Mouse (Mus musculus) liver, embryonic 16.5 days (tissue): Measurements from ENCODE around the gene Sema6b. TPM values are rescaled to one million over a fixed set of nuclear protein-coding genes. Genes with fewer than 3 reads are reported as not detected.

Experiments
- ATAC-seq: fragments of 200-750 bp; cut with Nextera tagmentation; 2 replicates; pipeline ENCODE4 v1.8.0; 2017; ENCODE audit warnings: low read depth, mild to moderate bottlenecking, moderate number of reproducible peaks, moderate library complexity
- H3K27ac ChIP-seq: fragments of 300-500 bp; sonication (generic); 2 replicates; pipeline ENCODE4 v1.5.1; 2014; ENCODE audit warnings: mild to moderate bottlenecking, low read length
- H3K27me3 ChIP-seq: fragments of 300-500 bp; sonication (generic); 2 replicates; pipeline ENCODE4 v1.6.1; 2014; ENCODE audit warnings: low read depth, low read length, mixed read lengths; ENCODE audit not compliant: control insufficient read depth, insufficient read depth
- H3K36me3 ChIP-seq: fragments of 300-500 bp; sonication (generic); 2 replicates; pipeline ENCODE4 v1.6.1; 2014; ENCODE audit warnings: mild to moderate bottlenecking; ENCODE audit not compliant: control insufficient read depth, insufficient read depth
- H3K4me1 ChIP-seq: fragments of 300-500 bp; sonication (generic); 2 replicates; pipeline ENCODE4 v1.6.1; 2014; ENCODE audit warnings: low read depth, low read length, mixed read lengths; ENCODE audit not compliant: control insufficient read depth
- H3K4me2 ChIP-seq: fragments of 300-500 bp; sonication (generic); 2 replicates; pipeline ENCODE4 v1.6.1; 2014; ENCODE audit warnings: low read depth, low read length, mixed read lengths
- H3K4me3 ChIP-seq: fragments of 300-500 bp; sonication (generic); 2 replicates; pipeline ENCODE4 v1.5.1; 2014; ENCODE audit warnings: low read depth, mild to moderate bottlenecking, low read length
- H3K9ac ChIP-seq: fragments of 300-500 bp; sonication (generic); 2 replicates; pipeline ENCODE4 v1.6.1; 2014; ENCODE audit warnings: low read depth, low read length
- H3K9me3 ChIP-seq: fragments of 300-500 bp; sonication (generic); replicated peaks from 2 replicates; pipeline ENCODE4 v1.6.1; 2016; ENCODE audit warnings: low read length; ENCODE audit not compliant: control insufficient read depth
- whole genome bisulfite sequencing: fragments of 180-500 bp; shearing (Covaris S2); extraction: QIAGEN DNeasy Blood & Tissue Kit; methylation state at CpG from one replicate; pipeline ENCODE4 v1.1.7; 2014; ENCODE audit not compliant: insufficient replicate concordance; 5-methylcytosine and 5-hydroxymethylcytosine counted together
- polyA plus RNA-seq: library from polyadenylated mRNA; unstranded; fragments of >200 nt; fragmentation: Nextera tagmentation; extraction: Ambion mirVana; gene quantifications from 2 replicates; pipeline ENCODE4 v1.2.1, GENCODE M21; 2015

Gene Sema6b
- polyA plus RNA-seq, 1 experiment from 2014 or later: 1.3 TPM

GRCm38 (mm10) chr17:56170636-56171035 lies 30.5 kb upstream of the Sema6b start:
- no peak for ATAC-seq
- H3K9me3 ChIP-seq: no peaks in the 10 kb centered on the region
- peaks cover 7% of the 10 kb centered on the region for H3K4me1 ChIP-seq
- H3K27ac ChIP-seq: no peak overlapping the region
- 59% methylated on average over 10 of the region's 10 CpGs for WGBS
- no peak overlapping the region for H3K4me3 ChIP-seq
- H3K9ac ChIP-seq: no peak overlapping the region
- no peaks in the 10 kb centered on the region; the same call in 1 of the 2 replicates for H3K36me3 ChIP-seq
- H3K27me3 ChIP-seq: no peaks in the 10 kb centered on the region
- no peak overlapping the region for H3K4me2 ChIP-seq

GRCm38 (mm10) chr17:56169830-56170229 lies 29.7 kb upstream of the Sema6b start:
- no peaks in the 10 kb centered on the region for H3K36me3 ChIP-seq
- no peak overlapping the region for H3K4me2 ChIP-seq
- no peak overlapping the region for H3K9ac ChIP-seq
- no peaks in the 10 kb centered on the region for H3K27me3 ChIP-seq
- H3K4me1 ChIP-seq: peaks cover 7% of the 10 kb centered on the region
- H3K4me3 ChIP-seq: no peak overlapping the region
- no peaks in the 10 kb centered on the region for H3K9me3 ChIP-seq
- H3K27ac ChIP-seq: peak overlapping the region; percentile 39; the same call in 1 of the 2 replicates
- 37% methylated on average over 6 of the region's 6 CpGs for WGBS
- ATAC-seq: peak; percentile 51

GRCm38 (mm10) chr17:56165671-56166070 lies 25.5 kb upstream of the Sema6b start:
- ATAC-seq: no peak
- 63% methylated on average over 11 of the region's 11 CpGs for WGBS

GRCm38 (mm10) chr17:56164510-56164909 lies 24.4 kb upstream of the Sema6b start:
- no peaks in the 10 kb centered on the region for H3K27me3 ChIP-seq
- H3K4me1 ChIP-seq: peaks cover 17% of the 10 kb centered on the region
- no peaks in the 10 kb centered on the region for H3K9me3 ChIP-seq
- H3K4me3 ChIP-seq: no peak overlapping the region
- H3K36me3 ChIP-seq: no peaks in the 10 kb centered on the region
- H3K9ac ChIP-seq: no peak overlapping the region
- ATAC-seq: no peak
- H3K27ac ChIP-seq: no peak overlapping the region
- H3K4me2 ChIP-seq: no peak overlapping the region
- 35% methylated on average over 3 of the region's 3 CpGs for WGBS

More at GRCm38 (mm10) chr17:56165671-56166070, 25.5 kb upstream of the Sema6b start:
- H3K4me2 ChIP-seq: no peak overlapping the region
- H3K4me1 ChIP-seq: peaks cover 25% of the 10 kb centered on the region
- no peak overlapping the region for H3K27ac ChIP-seq
- no peaks in the 10 kb centered on the region for H3K36me3 ChIP-seq
- H3K27me3 ChIP-seq: no peaks in the 10 kb centered on the region
- H3K9ac ChIP-seq: no peak overlapping the region
- no peaks in the 10 kb centered on the region for H3K9me3 ChIP-seq
- H3K4me3 ChIP-seq: no peak overlapping the region

GRCm38 (mm10) chr17:56163523-56164102 lies 23.5 kb upstream of the Sema6b start:
- H3K27me3 ChIP-seq: no peaks in the 10 kb centered on the region
- no peak overlapping the region for H3K4me2 ChIP-seq
- WGBS: 58% methylated on average over 6 of the region's 6 CpGs
- no peak overlapping the region for H3K4me3 ChIP-seq
- H3K4me1 ChIP-seq: peaks cover 17% of the 10 kb centered on the region
- peak overlapping the region; percentile 18; the same call in 1 of the 2 replicates for H3K9ac ChIP-seq
- ATAC-seq: no peak
- H3K27ac ChIP-seq: no peak overlapping the region
- no peaks in the 10 kb centered on the region for H3K9me3 ChIP-seq
- H3K36me3 ChIP-seq: no peaks in the 10 kb centered on the region

GRCm38 (mm10) chr17:56162231-56162774 lies 22.2 kb upstream of the Sema6b start, which contains the start of gene Tnfaip8l1:
Gene Tnfaip8l1 (plus strand): TSS chr17:56162477.
- peak within 1 kb of the TSS; percentile 12; the same call in 1 of the 2 replicates for H3K27ac ChIP-seq
- peak within 1 kb of the TSS; percentile 57 for H3K4me3 ChIP-seq
- peaks cover 17% of the 10 kb centered on the region for H3K4me1 ChIP-seq
- 2% methylated on average over 30 of the region's 30 CpGs for WGBS
- no peaks in the 10 kb centered on the region for H3K9me3 ChIP-seq
- peak; percentile 99 for ATAC-seq
- peak within 1 kb of the TSS; percentile 79 for H3K4me2 ChIP-seq
- peaks cover 3% of the 10 kb centered on the region; the same call in 1 of the 2 replicates for H3K27me3 ChIP-seq
- no peaks in the 10 kb centered on the region for H3K36me3 ChIP-seq
- peak within 1 kb of the TSS; percentile 47 for H3K9ac ChIP-seq

- H3K36me3 ChIP-seq: no peaks in the 10 kb centered on the region
- no peak overlapping the region for H3K4me3 ChIP-seq
- H3K4me1 ChIP-seq: peaks cover 17% of the 10 kb centered on the region
- no peak overlapping the region for H3K27ac ChIP-seq
- under 1% methylated on average over 9 of the region's 9 CpGs for whole genome bisulfite sequencing
- H3K9me3 ChIP-seq: no peaks in the 10 kb centered on the region
- no peak for ATAC-seq
- peaks cover 3% of the 10 kb centered on the region for H3K27me3 ChIP-seq
- no peak overlapping the region for H3K9ac ChIP-seq
- H3K4me2 ChIP-seq: no peak overlapping the region
Observed at GRCm38 (mm10) chr17:56159729-56160128, 19.6 kb upstream of the Sema6b start.

- Histone ChIP-seq H3K4me3 (no peak overlapping the region), H3K9ac (no peak overlapping the region), H3K4me1 (peaks cover 6% of the 10 kb centered on the region), H3K27ac (no peak overlapping the region), H3K27me3 (peaks cover 17% of the 10 kb centered on the region), H3K36me3 (no peaks in the 10 kb centered on the region), H3K4me2 (no peak overlapping the region), H3K9me3 (no peaks in the 10 kb centered on the region)
- WGBS: 35% methylated on average over 9 of the region's 9 CpGs
- peak; percentile 76 for ATAC-seq
Observed at GRCm38 (mm10) chr17:56153643-56154042, 13.5 kb upstream of the Sema6b start.

GRCm38 (mm10) chr17:56149897-56150296 lies 9.8 kb upstream of the Sema6b start:
- WGBS: 20% methylated on average over 2 of the region's 2 CpGs
- ATAC-seq: no peak
- H3K9ac ChIP-seq: no peak overlapping the region

More at GRCm38 (mm10) chr17:56149897-56150296, 9.8 kb upstream of the Sema6b start:
- Histone ChIP-seq H3K4me1 (peaks cover 6% of the 10 kb centered on the region), H3K27ac (no peak overlapping the region), H3K36me3 (no peaks in the 10 kb centered on the region), H3K4me3 (no peak overlapping the region), H3K9me3 (no peaks in the 10 kb centered on the region), H3K4me2 (no peak overlapping the region), H3K27me3 (peaks cover 32% of the 10 kb centered on the region)
